Mouse (Mus musculus): ENCODE measurements around the gene Kcne1. TPM values are rescaled to one million over a fixed set of nuclear protein-coding genes. Genes with fewer than 3 reads are reported as not detected.
A peak's percentile ranks its signal among the peaks of the same experiment; 100 is the strongest.

Kcne1 gene
- polyA plus RNA-seq, 1 experiment from 2014 or later, result 0.14 TPM

- 72% methylated on average over 3 of the region's 3 CpGs for WGBS
- TF ChIP-seq EP300 (IDR thresholded peaks at IDR 0.05) (no peak), CTCF (IDR thresholded peaks at IDR 0.05) (0 out of 2 replicates have a peak, but pooled peaks have one; percentile 2)
- Histone ChIP-seq H3K27ac (ENCODE audit: low read length) (no peak overlapping the region), H3K36me3 (ENCODE audit: insufficient read depth, low read length) (peaks cover 11% of the 10 kb centered on the region), H3K4me2 (replicated peaks; ENCODE audit: low read depth, low read length) (no peak overlapping the region), H3K4me1 (ENCODE audit: insufficient read depth, low read depth, low read length) (peaks cover under 1% of the 10 kb centered on the region; the same call in 1 of the 2 replicates), H3K4me3 (ENCODE audit: low read depth, low read length) (no peak overlapping the region), H3K9ac (replicated peaks; ENCODE audit: low read depth) (no peak overlapping the region), H3K27me3 (replicated peaks; ENCODE audit: insufficient read depth, low read length) (no peaks in the 10 kb centered on the region), H3K9me3 (ENCODE audit: low read length) (no peaks in the 10 kb centered on the region)
- no peak for DNase-seq (ENCODE audit: low spot score)
- ATAC-seq, result no peak
Observed at GRCm38 (mm10) chr16:92307947-92308346, 51.3 kb downstream of the Kcne1 start.

GRCm38 (mm10) chr16:92305519-92305918, 53.7 kb downstream of the Kcne1 start:
- no peaks in the 10 kb centered on the region for H3K27me3 ChIP-seq (replicated peaks; ENCODE audit: insufficient read depth, low read length)
- H3K9me3 ChIP-seq (ENCODE audit: low read length), result no peaks in the 10 kb centered on the region
- H3K4me2 ChIP-seq (replicated peaks; ENCODE audit: low read depth, low read length), result no peak overlapping the region
- H3K27ac ChIP-seq (ENCODE audit: low read length), result no peak overlapping the region
- peaks cover under 1% of the 10 kb centered on the region for H3K36me3 ChIP-seq (ENCODE audit: insufficient read depth, low read length)
- H3K4me3 ChIP-seq (ENCODE audit: low read depth, low read length), result no peak overlapping the region
- peaks cover 15% of the 10 kb centered on the region; the same call in 1 of the 2 replicates for H3K4me1 ChIP-seq (ENCODE audit: insufficient read depth, low read depth, low read length)
- DNase-seq (ENCODE audit: low spot score), result no peak
- 93% methylated on average over 2 of the region's 2 CpGs for WGBS
- peak; percentile 39 for TF ChIP-seq CTCF (IDR thresholded peaks at IDR 0.05)
- TF ChIP-seq EP300 (IDR thresholded peaks at IDR 0.05), result no peak
- H3K9ac ChIP-seq (replicated peaks; ENCODE audit: low read depth), result no peak overlapping the region
- no peak for ATAC-seq

GRCm38 (mm10) chr16:92302506-92302905, 56.8 kb downstream of the Kcne1 start:
- ATAC-seq (no peak), DNase-seq (ENCODE audit: low spot score) (no peak)
- WGBS, result 61% methylated on average over 5 of the region's 5 CpGs
- H3K4me2 ChIP-seq (replicated peaks; ENCODE audit: low read depth, low read length), result peak overlapping the region; percentile 57; the same call in 1 of the 2 replicates
- no peak for TF ChIP-seq CTCF (IDR thresholded peaks at IDR 0.05)
- H3K9ac ChIP-seq (replicated peaks; ENCODE audit: low read depth), result no peak overlapping the region
- H3K4me1 ChIP-seq (ENCODE audit: insufficient read depth, low read depth, low read length), result peaks cover 15% of the 10 kb centered on the region; the same call in 1 of the 2 replicates
- no peaks in the 10 kb centered on the region; the same call in 1 of the 2 replicates for H3K36me3 ChIP-seq (ENCODE audit: insufficient read depth, low read length)
- no peaks in the 10 kb centered on the region for H3K27me3 ChIP-seq (replicated peaks; ENCODE audit: insufficient read depth, low read length)
- no peak overlapping the region for H3K4me3 ChIP-seq (ENCODE audit: low read depth, low read length)
- no peaks in the 10 kb centered on the region for H3K9me3 ChIP-seq (ENCODE audit: low read length)
- H3K27ac ChIP-seq (ENCODE audit: low read length), result no peak overlapping the region

- no peak for ATAC-seq
Observed at GRCm38 (mm10) chr16:92301989-92302388, 57.3 kb downstream of the Kcne1 start.

GRCm38 (mm10) chr16:92301412-92301806, 57.9 kb downstream of the Kcne1 start:
- TF ChIP-seq CTCF (IDR thresholded peaks at IDR 0.05), result no peak
- TF ChIP-seq EP300 (IDR thresholded peaks at IDR 0.05), result no peak
- peak; percentile 55 for ATAC-seq
- peak overlapping the region; percentile 45 for H3K9ac ChIP-seq (replicated peaks; ENCODE audit: low read depth)
- DNase-seq (ENCODE audit: low spot score), result no peak
- no peaks in the 10 kb centered on the region for H3K36me3 ChIP-seq (ENCODE audit: insufficient read depth, low read length)
- H3K4me1 ChIP-seq (ENCODE audit: insufficient read depth, low read depth, low read length), result peaks cover 15% of the 10 kb centered on the region; the same call in 1 of the 2 replicates
- H3K27ac ChIP-seq (ENCODE audit: low read length), result peak overlapping the region; percentile 11; the same call in 1 of the 2 replicates
- peak overlapping the region; percentile 53 for H3K4me3 ChIP-seq (ENCODE audit: low read depth, low read length)
- no peaks in the 10 kb centered on the region for H3K27me3 ChIP-seq (replicated peaks; ENCODE audit: insufficient read depth, low read length)
- H3K9me3 ChIP-seq (ENCODE audit: low read length), result no peaks in the 10 kb centered on the region
- peak overlapping the region; percentile 57 for H3K4me2 ChIP-seq (replicated peaks; ENCODE audit: low read depth, low read length)
- WGBS, result 2% methylated on average over 12 of the region's 12 CpGs

More at GRCm38 (mm10) chr16:92301989-92302388, 57.3 kb downstream of the Kcne1 start:
- Histone ChIP-seq H3K36me3 (ENCODE audit: insufficient read depth, low read length) (no peaks in the 10 kb centered on the region), H3K9ac (replicated peaks; ENCODE audit: low read depth) (no peak overlapping the region; the same call in 1 of the 2 replicates), H3K9me3 (ENCODE audit: low read length) (no peaks in the 10 kb centered on the region), H3K4me2 (replicated peaks; ENCODE audit: low read depth, low read length) (peak overlapping the region; percentile 57), H3K4me3 (ENCODE audit: low read depth, low read length) (peak overlapping the region; percentile 53), H3K4me1 (ENCODE audit: insufficient read depth, low read depth, low read length) (peaks cover 15% of the 10 kb centered on the region; the same call in 1 of the 2 replicates), H3K27me3 (replicated peaks; ENCODE audit: insufficient read depth, low read length) (no peaks in the 10 kb centered on the region), H3K27ac (ENCODE audit: low read length) (peak overlapping the region; percentile 11; the same call in 1 of the 2 replicates)
- WGBS, result 31% methylated on average over 5 of the region's 5 CpGs
- peak; percentile 52 for DNase-seq (ENCODE audit: low spot score)
- TF ChIP-seq CTCF (IDR thresholded peaks at IDR 0.05) (no peak), EP300 (IDR thresholded peaks at IDR 0.05) (no peak)

GRCm38 (mm10) chr16:92300649-92301411, 58.4 kb downstream of the Kcne1 start, which contains the start of gene Smim11:
Gene Smim11 (plus strand): TSS chr16:92301286.
- Histone ChIP-seq H3K36me3 (ENCODE audit: insufficient read depth, low read length) (no peaks in the 10 kb centered on the region), H3K4me2 (replicated peaks; ENCODE audit: low read depth, low read length) (peak within 1 kb of the TSS; percentile 57), H3K27me3 (replicated peaks; ENCODE audit: insufficient read depth, low read length) (no peaks in the 10 kb centered on the region), H3K4me1 (ENCODE audit: insufficient read depth, low read depth, low read length) (peaks cover 15% of the 10 kb centered on the region; the same call in 1 of the 2 replicates), H3K4me3 (ENCODE audit: low read depth, low read length) (peak within 1 kb of the TSS; percentile 53), H3K27ac (ENCODE audit: low read length) (peak within 1 kb of the TSS; percentile 20; the same call in 1 of the 2 replicates), H3K9me3 (ENCODE audit: low read length) (no peaks in the 10 kb centered on the region), H3K9ac (replicated peaks; ENCODE audit: low read depth) (peak within 1 kb of the TSS; percentile 45)
- no peak for TF ChIP-seq EP300 (IDR thresholded peaks at IDR 0.05)
- no peak for TF ChIP-seq CTCF (IDR thresholded peaks at IDR 0.05)
- 8% methylated on average over 32 of the region's 32 CpGs for WGBS
- ATAC-seq (peak; percentile 96), DNase-seq (ENCODE audit: low spot score) (peak; percentile 98)

Other genes with a start within 250 kb of the Kcne1 start
- 31.6 and 47.5 TPM in 2 replicates for gene Kcne2, start 67.1 kb downstream of the Kcne1 start, polyA plus RNA-seq (2015; fragmentation: Nextera tagmentation; extraction: Ambion mirVana)
- gene Smim11, start 58.2 kb downstream of the Kcne1 start, polyA plus RNA-seq (2015; fragmentation: Nextera tagmentation; extraction: Ambion mirVana), result 131 and 132 TPM in 2 replicates
- gene Fam243, start 38.0 kb downstream of the Kcne1 start, polyA plus RNA-seq (2015; fragmentation: Nextera tagmentation; extraction: Ambion mirVana), result not detected in 2 replicates
- gene Rcan1, start 111.4 kb upstream of the Kcne1 start, polyA plus RNA-seq (2015; fragmentation: Nextera tagmentation; extraction: Ambion mirVana), result 54.7 and 56.1 TPM in 2 replicates
- gene Clic6, start 126.3 kb upstream of the Kcne1 start, polyA plus RNA-seq (2015; fragmentation: Nextera tagmentation; extraction: Ambion mirVana), result 14.5 and 16.4 TPM in 2 replicates

Measured in lung, postnatal 0 days (tissue).